Comparison of ENCODE assay signal across 8 mouse cellular contexts in the genomic region with DNA sequence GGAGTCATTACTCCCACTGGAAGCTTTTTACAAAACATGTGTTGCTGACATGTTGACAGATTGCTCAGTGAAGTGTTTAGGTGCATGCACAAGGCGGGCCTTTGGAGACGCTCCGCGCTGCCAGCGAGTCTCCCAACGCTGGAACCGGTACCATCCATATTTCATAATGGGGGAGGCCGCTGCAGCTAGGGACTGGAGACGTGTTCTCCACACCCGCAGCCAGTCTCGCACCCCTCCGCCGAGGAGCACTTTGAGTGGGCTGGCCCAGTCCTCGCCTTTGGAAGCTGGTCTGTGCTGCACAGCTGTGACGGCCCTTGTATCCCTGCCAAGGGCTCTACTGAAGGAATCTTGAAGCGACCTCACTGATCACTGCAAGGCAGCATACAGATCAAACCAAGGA.
A peak's percentile ranks its signal among the peaks of the same experiment; 100 is the strongest.
DNase-seq lines count a peak whose midpoint lies in the region; ATAC-seq and TF ChIP-seq lines count a peak whose summit lies in the region.

No protein-coding gene starts in this region.

- no peak for TF ChIP-seq CTCF in intestine, postnatal 0 days (IDR thresholded peaks at IDR 0.05; ENCODE audit: low read depth)

- WGBS in embryonic facial prominence, embryonic 11.5 days, result 10% methylated on average over 16 of the region's 16 CpGs
- WGBS in intestine, postnatal 0 days, result 43% methylated on average over 16 of the region's 16 CpGs
- WGBS in neural tube, embryonic 11.5 days, result 3% methylated on average over 16 of the region's 16 CpGs

- no peaks in the 10 kb centered on the region for H3K27me3 ChIP-seq in embryonic facial prominence, embryonic 11.5 days (ENCODE audit: control insufficient read depth, insufficient read depth, low read length)
- H3K27me3 ChIP-seq in intestine, postnatal 0 days (replicated peaks; ENCODE audit: control insufficient read depth, insufficient read depth, low read length), result no peaks in the 10 kb centered on the region
- no peaks in the 10 kb centered on the region for H3K27me3 ChIP-seq in neural tube, embryonic 11.5 days (ENCODE audit: control insufficient read depth, insufficient read depth, low read length)

- DNase-seq in Muller cell, postnatal 12 days (ENCODE audit: inconsistent ontology term), result peak; percentile 88
- peak; percentile 76 for DNase-seq in embryonic facial prominence, embryonic 11.5 days (ENCODE audit: low spot score)
- peak; percentile 58 to 75 for DNase-seq in heart, adult 18-20 months
- peak; percentile 68 for DNase-seq in left cerebral cortex, postnatal 36 days (ENCODE audit: low spot score in 2 of 2)
- peak; percentile 89 for DNase-seq in neural tube, embryonic 11.5 days (ENCODE audit: low spot score)
- peak; percentile 75 to 76 for DNase-seq in urinary bladder, postnatal 4 days (ENCODE audit: low spot score in 2 of 2)
- DNase-seq in thymus, postnatal 25 days, result no peak

- peak; percentile 75 for ATAC-seq in embryonic facial prominence, embryonic 11.5 days (replicated peaks; ENCODE audit: insufficient number of reproducible peaks, low FRiP score, low TSS enrichment, low read depth)
- ATAC-seq in intestine, postnatal 0 days, result 0 out of 2 replicates have a peak, but pooled peaks have one; percentile 36
- peak; percentile 86 for ATAC-seq in neural tube, embryonic 11.5 days (ENCODE audit: insufficient read depth, low FRiP score, low TSS enrichment)

- H3K4me1 ChIP-seq in embryonic facial prominence, embryonic 11.5 days (ENCODE audit: control insufficient read depth, insufficient read depth, low read length), result peaks cover 45% of the 10 kb centered on the region
- no peaks in the 10 kb centered on the region for H3K4me1 ChIP-seq in intestine, postnatal 0 days (replicated peaks; ENCODE audit: control insufficient read depth, insufficient read depth, low read length)
- peaks cover 64% of the 10 kb centered on the region for H3K4me1 ChIP-seq in neural tube, embryonic 11.5 days (ENCODE audit: control insufficient read depth, insufficient read depth, low read length)

- H3K9me3 ChIP-seq in embryonic facial prominence, embryonic 11.5 days (replicated peaks; ENCODE audit: control insufficient read depth, low read length), result no peaks in the 10 kb centered on the region
- H3K9me3 ChIP-seq in intestine, postnatal 0 days (ENCODE audit: control insufficient read depth), result no peaks in the 10 kb centered on the region
- no peaks in the 10 kb centered on the region for H3K9me3 ChIP-seq in neural tube, embryonic 11.5 days (ENCODE audit: control insufficient read depth, low read length)

- H3K36me3 ChIP-seq in embryonic facial prominence, embryonic 11.5 days (replicated peaks; ENCODE audit: control insufficient read depth, insufficient read depth, low read depth, low read length), result no peaks in the 10 kb centered on the region
- H3K36me3 ChIP-seq in intestine, postnatal 0 days (ENCODE audit: control insufficient read depth, insufficient read depth), result no peaks in the 10 kb centered on the region
- H3K36me3 ChIP-seq in neural tube, embryonic 11.5 days (ENCODE audit: control insufficient read depth, insufficient read depth, low read length), result no peaks in the 10 kb centered on the region

- H3K9ac ChIP-seq in embryonic facial prominence, embryonic 11.5 days (replicated peaks; ENCODE audit: low read length), result 0 out of 2 replicates have a peak overlapping the region, but pooled peaks have one; percentile 9
- no peak overlapping the region for H3K9ac ChIP-seq in intestine, postnatal 0 days (ENCODE audit: low read depth, low read length)
- peak overlapping the region; percentile 8; the same call in 1 of the 2 replicates for H3K9ac ChIP-seq in neural tube, embryonic 11.5 days (ENCODE audit: low read length)

- H3K27ac ChIP-seq in embryonic facial prominence, embryonic 11.5 days (replicated peaks; ENCODE audit: low read depth, low read length), result peak overlapping the region; percentile 73
- H3K27ac ChIP-seq in intestine, postnatal 0 days (ENCODE audit: low read depth, low read length), result no peak overlapping the region
- peak overlapping the region; percentile 80 for H3K27ac ChIP-seq in neural tube, embryonic 11.5 days (ENCODE audit: low read depth, low read length)

- peak overlapping the region; percentile 19 for H3K4me2 ChIP-seq in embryonic facial prominence, embryonic 11.5 days (ENCODE audit: low read depth, low read length)
- H3K4me2 ChIP-seq in intestine, postnatal 0 days (replicated peaks; ENCODE audit: low read depth), result no peak overlapping the region
- H3K4me2 ChIP-seq in neural tube, embryonic 11.5 days (ENCODE audit: low read depth), result peak overlapping the region; percentile 19

- intact Hi-C loops in left cerebral cortex, postnatal 36 days (cut with DNase I), result no loop called here

- no peak overlapping the region for H3K4me3 ChIP-seq in embryonic facial prominence, embryonic 11.5 days (ENCODE audit: low read depth, low read length)
- no peak overlapping the region for H3K4me3 ChIP-seq in intestine, postnatal 0 days (ENCODE audit: low read depth, low read length)
- no peak overlapping the region for H3K4me3 ChIP-seq in neural tube, embryonic 11.5 days (ENCODE audit: low read depth, low read length)

Comparison
In these comparisons a context has a peak if more than half of its experiments do, and no peak if none do; other contexts are left out.
1. ATAC-seq: peak in every context shown above with its lines; median percentile 86 in neural tube, embryonic 11.5 days; 75 in embryonic facial prominence, embryonic 11.5 days; 36 in intestine, postnatal 0 days.